ENCODE assay signal across 29 mouse cellular contexts in genomic region chr4:152549507-152550202, GRCm38 (mm10).
DNase-seq lines count a peak whose midpoint lies in the region; ATAC-seq and TF ChIP-seq lines count a peak whose summit lies in the region.
"Had no signal": no experiment of that assay in that cellular context is flagged by ENCODE, and none has a peak within 500 bp of the region (broad histone marks: within the 10 kb centered on the region; RNA-seq: fewer than 3 reads in every experiment).

No protein-coding gene starts in this region.

- no peak overlapping the region for H3K4me3 ChIP-seq in hindbrain, embryonic 14.5 days (replicated peaks; ENCODE audit: low read length)
- no peak overlapping the region for H3K4me3 ChIP-seq in hindbrain, embryonic 16.5 days (ENCODE audit: low read length)
- H3K4me3 ChIP-seq in midbrain, embryonic 16.5 days (ENCODE audit: low read depth, low read length) = no peak overlapping the region
- no peak overlapping the region for H3K4me3 ChIP-seq in midbrain, postnatal 0 days (ENCODE audit: low read depth, low read length)
- H3K4me3 ChIP-seq: forebrain, embryonic 10.5 days; heart, embryonic 12.5 days; hindbrain, embryonic 12.5 days; intestine, embryonic 15.5 days; limb, embryonic 10.5 days; liver, embryonic 15.5 days; lung, embryonic 15.5 days had no signal

- no peaks in the 10 kb centered on the region for H3K36me3 ChIP-seq in hindbrain, embryonic 14.5 days (replicated peaks; ENCODE audit: control insufficient read depth, insufficient read depth)
- H3K36me3 ChIP-seq in hindbrain, embryonic 16.5 days (ENCODE audit: control insufficient read depth, insufficient read depth, low read length) = no peaks in the 10 kb centered on the region
- 0 out of 2 replicates have a peak, but pooled peaks cover 5% of the 10 kb centered on the region for H3K36me3 ChIP-seq in midbrain, embryonic 16.5 days (ENCODE audit: control insufficient read depth, insufficient read depth, low read length)
- no peaks in the 10 kb centered on the region for H3K36me3 ChIP-seq in midbrain, postnatal 0 days (ENCODE audit: insufficient read depth, low read length)
- H3K36me3 ChIP-seq: G1E; intestine, embryonic 15.5 days; limb, embryonic 10.5 days; liver, embryonic 15.5 days; lung, embryonic 15.5 days had no signal

- H3K4me2 ChIP-seq in hindbrain, embryonic 14.5 days (replicated peaks) = no peak overlapping the region
- no peak overlapping the region for H3K4me2 ChIP-seq in hindbrain, embryonic 16.5 days (ENCODE audit: low read length)
- H3K4me2 ChIP-seq in midbrain, embryonic 16.5 days (ENCODE audit: low read length) = no peak overlapping the region
- no peak overlapping the region for H3K4me2 ChIP-seq in midbrain, postnatal 0 days (ENCODE audit: low read depth, low read length, poor library complexity, severe bottlenecking)
- H3K4me2 ChIP-seq: heart, embryonic 12.5 days; hindbrain, embryonic 12.5 days; intestine, embryonic 15.5 days; liver, embryonic 15.5 days; lung, embryonic 15.5 days had no signal

- TF ChIP-seq CTCF in midbrain, postnatal 0 days (IDR thresholded peaks at IDR 0.05) = no peak

- 92% methylated on average over 18 of the region's 18 CpGs for WGBS in hindbrain, embryonic 14.5 days
- WGBS in hindbrain, embryonic 16.5 days = 80% methylated on average over 18 of the region's 18 CpGs
- 91% methylated on average over 18 of the region's 18 CpGs for WGBS in midbrain, embryonic 16.5 days
- 91% methylated on average over 18 of the region's 18 CpGs for WGBS in midbrain, postnatal 0 days

- peaks cover 21% of the 10 kb centered on the region for H3K4me1 ChIP-seq in hindbrain, embryonic 14.5 days (replicated peaks; ENCODE audit: control insufficient read depth, insufficient read depth, low read length)
- H3K4me1 ChIP-seq in hindbrain, embryonic 16.5 days (ENCODE audit: control insufficient read depth, insufficient read depth, low read depth, low read length) = peaks cover 14% of the 10 kb centered on the region
- peaks cover 14% of the 10 kb centered on the region for H3K4me1 ChIP-seq in midbrain, embryonic 16.5 days (ENCODE audit: control insufficient read depth, insufficient read depth, low read length)
- H3K4me1 ChIP-seq in midbrain, postnatal 0 days (ENCODE audit: insufficient read depth, low read length) = peaks cover 7% of the 10 kb centered on the region

- ATAC-seq in frontal cortex, adult (ENCODE audit: low TSS enrichment) = peak; percentile 68; the same call in 1 of the 2 replicates
- no peak for ATAC-seq in hindbrain, embryonic 14.5 days (ENCODE audit: low FRiP score)
- ATAC-seq in hindbrain, embryonic 16.5 days = no peak
- ATAC-seq in midbrain, embryonic 16.5 days = no peak
- ATAC-seq in midbrain, postnatal 0 days (ENCODE audit: low FRiP score) = no peak
- ATAC-seq: forebrain, embryonic 16.5 days; intestine, embryonic 15.5 days; Patski had no signal

- no peaks in the 10 kb centered on the region for H3K9me3 ChIP-seq in hindbrain, embryonic 14.5 days (ENCODE audit: control insufficient read depth, low read length)
- H3K9me3 ChIP-seq in hindbrain, embryonic 16.5 days (ENCODE audit: control insufficient read depth, low read length) = no peaks in the 10 kb centered on the region
- no peaks in the 10 kb centered on the region for H3K9me3 ChIP-seq in midbrain, embryonic 16.5 days (replicated peaks; ENCODE audit: control insufficient read depth, low read length, poor library complexity, severe bottlenecking)
- H3K9me3 ChIP-seq in midbrain, postnatal 0 days (ENCODE audit: low read length) = no peaks in the 10 kb centered on the region
- H3K9me3 ChIP-seq: forebrain, embryonic 10.5 days; hindbrain, embryonic 12.5 days; intestine, embryonic 15.5 days; limb, embryonic 10.5 days; lung, embryonic 15.5 days had no signal

- H3K27me3 ChIP-seq in hindbrain, embryonic 14.5 days (ENCODE audit: control insufficient read depth, insufficient read depth, low read length) = no peaks in the 10 kb centered on the region
- no peaks in the 10 kb centered on the region for H3K27me3 ChIP-seq in hindbrain, embryonic 16.5 days (replicated peaks; ENCODE audit: control insufficient read depth, insufficient read depth, low read length)
- no peaks in the 10 kb centered on the region for H3K27me3 ChIP-seq in midbrain, embryonic 16.5 days (ENCODE audit: control insufficient read depth, insufficient read depth, low read depth, low read length)
- no peaks in the 10 kb centered on the region for H3K27me3 ChIP-seq in midbrain, postnatal 0 days (ENCODE audit: insufficient read depth, low read length)
- H3K27me3 ChIP-seq: CH12.LX; hindbrain, embryonic 12.5 days; intestine, embryonic 15.5 days; liver, embryonic 15.5 days; lung, embryonic 15.5 days; Patski had no signal

- DNase-seq in frontal cortex, postnatal 25 days (ENCODE audit: low spot score in 2 of 2) = no peak
- no peak for DNase-seq in hindbrain, embryonic 14.5 days (ENCODE audit: low spot score)
- DNase-seq in midbrain, postnatal 0 days (ENCODE audit: low spot score) = no peak
- no peak for DNase-seq in urinary bladder, postnatal 14 days (ENCODE audit: low spot score)
- DNase-seq: adrenal gland, postnatal 36 days; B cell, adult 2 months; gastrocnemius, postnatal 14 days; heart, adult 18-20 months; heart, postnatal 10 days; kidney, adult 8-10 months; kidney, postnatal 10 days; liver; lung, postnatal 36 days; right cerebral cortex, postnatal 4 days; thymus, postnatal 25 days had no signal

- H3K27ac ChIP-seq in hindbrain, embryonic 14.5 days = peak overlapping the region; percentile 82; the same call in 1 of the 2 replicates
- no peak overlapping the region for H3K27ac ChIP-seq in hindbrain, embryonic 16.5 days (ENCODE audit: low read depth, low read length)
- peak overlapping the region; percentile 22; the same call in 1 of the 2 replicates for H3K27ac ChIP-seq in midbrain, embryonic 16.5 days (ENCODE audit: low read length)
- no peak overlapping the region for H3K27ac ChIP-seq in midbrain, postnatal 0 days (ENCODE audit: low read depth, low read length)
- H3K27ac ChIP-seq: intestine, embryonic 15.5 days; limb, embryonic 10.5 days; liver, embryonic 15.5 days; lung, embryonic 15.5 days had no signal

- no peak overlapping the region for H3K9ac ChIP-seq in hindbrain, embryonic 14.5 days
- H3K9ac ChIP-seq in hindbrain, embryonic 16.5 days (ENCODE audit: low read depth, low read length) = no peak overlapping the region
- no peak overlapping the region for H3K9ac ChIP-seq in midbrain, embryonic 16.5 days (ENCODE audit: low read depth, low read length)
- H3K9ac ChIP-seq in midbrain, postnatal 0 days (replicated peaks; ENCODE audit: low read length, poor library complexity, severe bottlenecking) = no peak overlapping the region
- H3K9ac ChIP-seq: heart, embryonic 12.5 days; hindbrain, embryonic 12.5 days; intestine, embryonic 15.5 days; liver, embryonic 15.5 days; lung, embryonic 15.5 days had no signal

Comparison
In these comparisons a context has a peak if more than half of its experiments do, and no peak if none do; other contexts are left out.
1. H3K27ac ChIP-seq: peak in hindbrain, embryonic 14.5 days (single experiment) and midbrain, embryonic 16.5 days (single experiment); none in hindbrain, embryonic 16.5 days (single experiment) and midbrain, postnatal 0 days (single experiment).